Mouse (Mus musculus) embryonic fibroblast, embryonic 13.5 days (primary cell): ENCODE results near the gene Uqcc3.

Source experiments
- CTCF ChIP-seq: IDR thresholded peaks from 2 replicates; pipeline ENCODE4 v1.5.1; 2011; ENCODE audit warnings: mild to moderate bottlenecking, control low read depth, low read length, moderate library complexity, borderline replicate concordance; ENCODE audit not compliant: insufficient read depth
- POLR2A ChIP-seq: IDR thresholded peaks from 2 replicates; pipeline ENCODE4 v1.6.1; 2011; ENCODE audit warnings: low read depth, mild to moderate bottlenecking, control low read depth, low read length, moderate library complexity

DNA sequence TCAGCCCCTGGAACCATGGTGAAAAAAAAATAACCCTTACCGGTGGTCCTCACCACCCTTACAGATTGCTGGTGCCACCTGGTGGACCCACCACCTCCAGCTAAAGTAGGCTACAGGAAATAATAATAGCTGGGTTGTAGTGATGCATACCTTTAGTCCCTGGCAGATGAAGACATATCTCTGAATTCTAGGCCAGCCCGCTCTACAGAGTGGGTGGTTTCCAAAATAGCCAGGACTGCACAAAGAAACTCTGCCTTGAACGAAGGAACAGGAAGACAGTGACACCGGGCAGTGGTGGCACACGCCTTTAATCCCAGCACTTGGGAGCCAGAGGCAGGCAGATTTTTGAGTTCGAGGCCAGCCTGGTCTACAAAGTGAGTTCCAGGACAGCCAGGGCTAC is 16.5 kb downstream of the Uqcc3 start:
- TF ChIP-seq POLR2A, result no peak
- TF ChIP-seq CTCF, result no peak
